Mouse (Mus musculus) myocyte (in vitro differentiated cells): ENCODE data around the gene Arid4a.

Experiments used
- CEBPB ChIP-seq: IDR thresholded peaks from 2 replicates; pipeline ENCODE4 v1.6.1; 2011; ENCODE audit warnings: mild to moderate bottlenecking, moderate library complexity; ENCODE audit not compliant: poor library complexity, insufficient read depth, severe bottlenecking
- E2F4 ChIP-seq: IDR thresholded peaks from one replicate; pipeline ENCODE4 v1.6.1; 2011; ENCODE audit warnings: mild to moderate bottlenecking, control low read depth, moderate library complexity; ENCODE audit not compliant: insufficient read depth
- MAX ChIP-seq: IDR thresholded peaks from one replicate; pipeline ENCODE4 v1.6.1; 2011; ENCODE audit warnings: low read depth, mild to moderate bottlenecking, control low read depth
- MYOD1 ChIP-seq, 3 experiments: IDR thresholded peaks; one replicate each; pipeline ENCODE4 v1.6.1; 2011; ENCODE audit warnings: control low read depth in 2 of 3, low read depth in 2 of 3, mild to moderate bottlenecking in 2 of 3, moderate library complexity in 1 of 3; ENCODE audit not compliant: insufficient read length in 2 of 3, control insufficient read depth in 1 of 3
- MYOG ChIP-seq, 3 experiments: IDR thresholded peaks; one replicate each; pipeline ENCODE4 v1.6.1; 2011; ENCODE audit warnings: control low read depth in 2 of 3, low read depth in 2 of 3, mild to moderate bottlenecking in 2 of 3; ENCODE audit not compliant: insufficient read length in 2 of 3, control insufficient read depth in 1 of 3, insufficient read depth in 1 of 3
- POLR2A ChIP-seq: IDR thresholded peaks from one replicate; pipeline ENCODE4 v1.6.1; 2011; ENCODE audit warnings: low read depth, mild to moderate bottlenecking, control low read depth, moderate library complexity; ENCODE audit not compliant: insufficient read length
- TCF12 ChIP-seq: IDR thresholded peaks from one replicate; pipeline ENCODE4 v1.6.1; 2011; ENCODE audit warnings: mild to moderate bottlenecking, control low read depth; ENCODE audit not compliant: poor library complexity, insufficient read depth, severe bottlenecking
- TCF3 ChIP-seq: IDR thresholded peaks from one replicate; pipeline ENCODE4 v1.6.1; 2011; ENCODE audit warnings: low read depth, control low read depth; ENCODE audit not compliant: insufficient read length

- TF ChIP-seq POLR2A: no peak
- no peak for TF ChIP-seq TCF12
- no peak for TF ChIP-seq MAX
- no peak for TF ChIP-seq CEBPB
- TF ChIP-seq E2F4: no peak
- no peak for TF ChIP-seq TCF3
- TF ChIP-seq MYOD1 (IDR thresholded peaks at IDR 0.05; ENCODE audit: control insufficient read depth in 1 of 3, insufficient read length in 2 of 3, low read depth in 2 of 3): no peak
- TF ChIP-seq MYOG (IDR thresholded peaks at IDR 0.05; ENCODE audit: control insufficient read depth in 1 of 3, insufficient read depth in 1 of 3, insufficient read length in 2 of 3, low read depth in 2 of 3): no peak
Measured at GRCm38 (mm10) chr12:70975406-70975805, 40.4 kb upstream of the Arid4a start.
